ENCODE assay signal across 16 mouse cellular contexts in the genomic region with DNA sequence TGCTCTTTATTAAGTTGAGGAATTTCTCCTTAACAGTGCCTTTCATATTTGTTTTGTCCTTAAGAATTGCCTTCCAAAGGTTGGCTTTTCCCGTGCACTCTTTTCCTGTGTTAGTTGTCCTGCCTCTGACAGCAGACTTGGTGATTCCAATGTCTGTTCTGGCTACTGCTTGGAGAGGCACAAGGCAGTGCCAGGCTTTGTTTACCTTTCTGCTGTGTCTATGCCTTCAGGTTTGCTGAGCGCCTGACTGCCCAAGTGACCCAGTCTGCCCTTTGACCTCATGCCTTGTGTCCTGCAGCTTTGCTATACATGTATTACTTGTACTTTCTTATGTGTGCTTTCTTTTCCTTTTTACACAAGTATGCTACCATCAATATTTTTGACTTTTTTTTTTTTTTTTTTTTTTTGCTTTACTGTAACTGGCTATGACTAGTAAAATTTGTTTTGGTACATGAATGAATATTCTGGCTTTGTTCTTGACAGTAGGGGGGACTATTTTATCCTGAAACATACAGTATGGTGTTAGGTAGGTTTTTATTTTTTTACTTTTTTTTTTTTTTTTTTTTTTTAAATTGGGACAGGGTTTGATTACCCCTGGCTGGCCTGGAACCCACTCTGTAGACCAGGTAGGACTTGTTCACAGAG. TPM values are rescaled to one million over a fixed set of nuclear protein-coding genes. Genes with fewer than 3 reads are reported as not detected.
DNase-seq lines count a peak whose midpoint lies in the region; ATAC-seq and TF ChIP-seq lines count a peak whose summit lies in the region.
"Had no signal": no experiment of that assay in that cellular context is flagged by ENCODE, and none has a peak within 500 bp of the region (broad histone marks: within the 10 kb centered on the region; RNA-seq: fewer than 3 reads in every experiment).

No protein-coding gene starts in this region.

- ATAC-seq in hindbrain, embryonic 12.5 days (ENCODE audit: low FRiP score): no peak
- ATAC-seq: CD4-positive, CD25-positive, alpha-beta regulatory T cell, adult 4 months; hindbrain, postnatal 0 days; midbrain, embryonic 16.5 days had no signal

- in situ Hi-C loops in ES-E14 (cut with MboI; ENCODE audit: low sequenced_read_pairs in 2 of 2, unreplicated experiment in 2 of 2): no loop called here

- H3K4me2 ChIP-seq in hindbrain, embryonic 12.5 days (replicated peaks): no peak overlapping the region
- H3K4me2 ChIP-seq: embryonic facial prominence, embryonic 12.5 days; lung, embryonic 14.5 days had no signal

- no peak overlapping the region for H3K9ac ChIP-seq in ES-E14 (ENCODE audit: insufficient read depth, low read depth, low read length, poor library complexity, severe bottlenecking)
- H3K9ac ChIP-seq in hindbrain, embryonic 12.5 days: no peak overlapping the region
- H3K9ac ChIP-seq: embryonic facial prominence, embryonic 12.5 days; lung, embryonic 14.5 days had no signal

- no peaks in the 10 kb centered on the region for H3K9me3 ChIP-seq in ES-E14 (ENCODE audit: control insufficient read depth, insufficient read depth, low read depth, low read length)
- H3K9me3 ChIP-seq in hindbrain, embryonic 12.5 days (replicated peaks): no peaks in the 10 kb centered on the region
- H3K9me3 ChIP-seq: embryonic facial prominence, embryonic 12.5 days had no signal

- no peak overlapping the region for H3K4me3 ChIP-seq in ES-E14 (ENCODE audit: insufficient read depth in 1 of 2, low read depth in 1 of 2, low read length in 2 of 2, poor library complexity in 1 of 2, severe bottlenecking in 1 of 2)
- H3K4me3 ChIP-seq in brown adipose tissue, adult 24 weeks (ENCODE audit: insufficient read depth, low read depth, low read length): no peak overlapping the region
- no peak overlapping the region for H3K4me3 ChIP-seq in hindbrain, embryonic 12.5 days
- H3K4me3 ChIP-seq: embryonic facial prominence, embryonic 12.5 days; left cerebral cortex, adult 2 months had no signal

- H3K36me3 ChIP-seq in ES-E14 (ENCODE audit: control insufficient read depth, insufficient read depth, low read length, poor library complexity, severe bottlenecking): no peaks in the 10 kb centered on the region
- no peaks in the 10 kb centered on the region for H3K36me3 ChIP-seq in hindbrain, embryonic 12.5 days
- H3K36me3 ChIP-seq: embryonic facial prominence, embryonic 12.5 days had no signal

- H3K4me1 ChIP-seq in ES-E14 (ENCODE audit: control insufficient read depth in 2 of 2, insufficient read depth in 2 of 2, low read length in 2 of 2, poor library complexity in 1 of 2): peaks cover 0 to 8% of the 10 kb centered on the region in 2 experiments; a peak in 1 of 4 replicates
- H3K4me1 ChIP-seq in brown adipose tissue, adult 24 weeks (ENCODE audit: control insufficient read depth, insufficient read depth, insufficient read length, low read length): peaks cover 22% of the 10 kb centered on the region
- H3K4me1 ChIP-seq in hindbrain, embryonic 12.5 days: peaks cover 14% of the 10 kb centered on the region; the same call in 1 of the 2 replicates

- no peaks in the 10 kb centered on the region for H3K27me3 ChIP-seq in hindbrain, embryonic 12.5 days
- H3K27me3 ChIP-seq: embryonic facial prominence, embryonic 12.5 days had no signal

- no peak overlapping the region for H3K27ac ChIP-seq in ES-E14 (ENCODE audit: insufficient read depth, low read depth, low read length, poor library complexity, severe bottlenecking)
- H3K27ac ChIP-seq in brown adipose tissue, adult 24 weeks (replicated peaks; ENCODE audit: low read depth, low read length): 0 out of 2 replicates have a peak overlapping the region, but pooled peaks have one; percentile 17
- no peak overlapping the region for H3K27ac ChIP-seq in hindbrain, embryonic 12.5 days
- H3K27ac ChIP-seq: embryonic facial prominence, embryonic 12.5 days; hindbrain, postnatal 0 days; left cerebral cortex, adult 2 months had no signal

- DNase-seq in kidney, adult 11 months: peak; percentile 47
- DNase-seq in kidney, adult 18-20 months: no peak
- DNase-seq in ES-E14 (ENCODE audit: low read depth, low spot score): no peak
- peak; percentile 62 to 65 for DNase-seq in kidney, postnatal 36 days
- DNase-seq in retina, embryonic 14.5 days (ENCODE audit: low spot score): no peak
- DNase-seq: adrenal gland, postnatal 25 days; cerebellum, postnatal 14 days; lung, embryonic 14.5 days; right cerebral cortex, postnatal 14 days had no signal

- WGBS in hindbrain, embryonic 12.5 days: 52% methylated on average over 2 of the region's 2 CpGs

TF ChIP-seq in ES-E14, 5 proteins besides CTCF, POLR2A, EP300 and RAD21:
- TF ChIP-seq ZNF384 (IDR thresholded peaks at IDR 0.05; ENCODE audit: low read depth, low read length) (peak; percentile 63), MAFK (IDR thresholded peaks at IDR 0.05; ENCODE audit: insufficient read depth, low read depth, low read length) (no peak)

RNA-seq across cellular contexts. Expression of gene Fbxw11, which starts 54.0 kb away (rescaled TPM):
- 37.7 and 45.8 TPM in 2 replicates for total RNA-seq in ES-E14 (2012; rRNA removed)
- 26.5 and 27.8 TPM in 2 replicates for polyA plus RNA-seq in brown adipose tissue, adult 24 weeks (2012; ENCODE audit: insufficient read depth, insufficient read length, missing spikeins)
- 111 and 112 TPM in 2 replicates for polyA plus RNA-seq in hindbrain, embryonic 12.5 days (2016; fragmentation: Nextera tagmentation; extraction: Ambion mirVana)

Comparison
In these comparisons a context has a peak if more than half of its experiments do, and no peak if none do; other contexts are left out.
1. DNase-seq: peak in kidney, adult 11 months (single experiment) and kidney, postnatal 36 days (2 of 2); none in kidney, adult 18-20 months (single experiment), ES-E14 (single experiment) and retina, embryonic 14.5 days (single experiment).